Mouse (Mus musculus): ENCODE measurements around the gene Frmd4a. TPM values are rescaled to one million over a fixed set of nuclear protein-coding genes. Genes with fewer than 3 reads are reported as not detected.

The Frmd4a gene
- polyA plus RNA-seq, 1 experiment, result 46.5 TPM

GRCm38 (mm10) chr2:4561196-4561595, 543.7 kb downstream of the Frmd4a start:
- H3K4me1 ChIP-seq (ENCODE audit: control insufficient read depth, insufficient read depth, low read length), result peaks cover 26% of the 10 kb centered on the region
- peak overlapping the region; percentile 66 for H3K4me3 ChIP-seq (replicated peaks; ENCODE audit: extremely low read depth, low read depth, low read length)
- DNase-seq, result no peak
- TF ChIP-seq POLR2A (IDR thresholded peaks at IDR 0.05; ENCODE audit: borderline replicate concordance, extremely low read depth, low read depth, low read length) (no peak), CTCF (IDR thresholded peaks at IDR 0.05; ENCODE audit: insufficient read depth, low read length) (no peak)
- WGBS, result 15% methylated on average over 5 of the region's 5 CpGs

GRCm38 (mm10) chr2:4562373-4562772, 544.9 kb downstream of the Frmd4a start:
- 48% methylated on average over 3 of the region's 3 CpGs for WGBS
- TF ChIP-seq POLR2A (IDR thresholded peaks at IDR 0.05; ENCODE audit: borderline replicate concordance, extremely low read depth, low read depth, low read length) (no peak), CTCF (IDR thresholded peaks at IDR 0.05; ENCODE audit: insufficient read depth, low read length) (no peak)
- H3K4me1 ChIP-seq (ENCODE audit: control insufficient read depth, insufficient read depth, low read length), result peaks cover 19% of the 10 kb centered on the region

GRCm38 (mm10) chr2:4562826-4563225, 545.3 kb downstream of the Frmd4a start:
- Histone ChIP-seq H3K4me1 (ENCODE audit: control insufficient read depth, insufficient read depth, low read length) (peaks cover 14% of the 10 kb centered on the region), H3K4me3 (replicated peaks; ENCODE audit: extremely low read depth, low read depth, low read length) (peak overlapping the region; percentile 61)
- WGBS, result 28% methylated on average over 5 of the region's 5 CpGs

More at GRCm38 (mm10) chr2:4562373-4562772, 544.9 kb downstream of the Frmd4a start:
- peak overlapping the region; percentile 61 for H3K4me3 ChIP-seq (replicated peaks; ENCODE audit: extremely low read depth, low read depth, low read length)
- no peak for DNase-seq

GRCm38 (mm10) chr2:4563322-4563721, 545.8 kb downstream of the Frmd4a start:
- peaks cover 12% of the 10 kb centered on the region for H3K4me1 ChIP-seq (ENCODE audit: control insufficient read depth, insufficient read depth, low read length)
- no peak for DNase-seq
- TF ChIP-seq CTCF (IDR thresholded peaks at IDR 0.05; ENCODE audit: insufficient read depth, low read length) (no peak), POLR2A (IDR thresholded peaks at IDR 0.05; ENCODE audit: borderline replicate concordance, extremely low read depth, low read depth, low read length) (no peak)
- peak overlapping the region; percentile 61 for H3K4me3 ChIP-seq (replicated peaks; ENCODE audit: extremely low read depth, low read depth, low read length)
- WGBS, result 27% methylated on average over 1 of the region's 1 CpGs

More at GRCm38 (mm10) chr2:4562826-4563225, 545.3 kb downstream of the Frmd4a start:
- no peak for DNase-seq
- TF ChIP-seq POLR2A (IDR thresholded peaks at IDR 0.05; ENCODE audit: borderline replicate concordance, extremely low read depth, low read depth, low read length), result no peak
- no peak for TF ChIP-seq CTCF (IDR thresholded peaks at IDR 0.05; ENCODE audit: insufficient read depth, low read length)

- DNase-seq, result no peak
- Histone ChIP-seq H3K4me1 (ENCODE audit: control insufficient read depth, insufficient read depth, low read length) (peaks cover 22% of the 10 kb centered on the region), H3K4me3 (replicated peaks; ENCODE audit: extremely low read depth, low read depth, low read length) (no peak overlapping the region)
- TF ChIP-seq POLR2A (IDR thresholded peaks at IDR 0.05; ENCODE audit: borderline replicate concordance, extremely low read depth, low read depth, low read length) (no peak), CTCF (IDR thresholded peaks at IDR 0.05; ENCODE audit: insufficient read depth, low read length) (no peak)
- 65% methylated on average over 4 of the region's 4 CpGs for WGBS
Observed at GRCm38 (mm10) chr2:4566260-4566955, 548.9 kb downstream of the Frmd4a start.

GRCm38 (mm10) chr2:4566956-4567680, 549.6 kb downstream of the Frmd4a start:
- WGBS, result 75% methylated on average over 9 of the region's 9 CpGs
- no peak for DNase-seq
- TF ChIP-seq POLR2A (IDR thresholded peaks at IDR 0.05; ENCODE audit: borderline replicate concordance, extremely low read depth, low read depth, low read length) (no peak), CTCF (IDR thresholded peaks at IDR 0.05; ENCODE audit: insufficient read depth, low read length) (no peak)
- H3K4me3 ChIP-seq (replicated peaks; ENCODE audit: extremely low read depth, low read depth, low read length), result no peak overlapping the region
- H3K4me1 ChIP-seq (ENCODE audit: control insufficient read depth, insufficient read depth, low read length), result peaks cover 22% of the 10 kb centered on the region

GRCm38 (mm10) chr2:4568967-4569366, 551.5 kb downstream of the Frmd4a start:
- TF ChIP-seq CTCF (IDR thresholded peaks at IDR 0.05; ENCODE audit: insufficient read depth, low read length) (no peak), POLR2A (IDR thresholded peaks at IDR 0.05; ENCODE audit: borderline replicate concordance, extremely low read depth, low read depth, low read length) (no peak)
- H3K4me3 ChIP-seq (replicated peaks; ENCODE audit: extremely low read depth, low read depth, low read length), result no peak overlapping the region
- peaks cover 24% of the 10 kb centered on the region for H3K4me1 ChIP-seq (ENCODE audit: control insufficient read depth, insufficient read depth, low read length)
- no peak for DNase-seq
- WGBS, result 37% methylated on average over 5 of the region's 5 CpGs

GRCm38 (mm10) chr2:4570186-4570861, 552.8 kb downstream of the Frmd4a start:
- no peak for DNase-seq
- H3K4me1 ChIP-seq (ENCODE audit: control insufficient read depth, insufficient read depth, low read length), result peaks cover 28% of the 10 kb centered on the region
- TF ChIP-seq POLR2A (IDR thresholded peaks at IDR 0.05; ENCODE audit: borderline replicate concordance, extremely low read depth, low read depth, low read length) (no peak), CTCF (IDR thresholded peaks at IDR 0.05; ENCODE audit: insufficient read depth, low read length) (no peak)
- WGBS, result 30% methylated on average over 10 of the region's 10 CpGs
- H3K4me3 ChIP-seq (replicated peaks; ENCODE audit: extremely low read depth, low read depth, low read length), result peak overlapping the region; percentile 25

GRCm38 (mm10) chr2:4572498-4573263, 555.2 kb downstream of the Frmd4a start:
- 56% methylated on average over 7 of the region's 7 CpGs for WGBS
- TF ChIP-seq POLR2A (IDR thresholded peaks at IDR 0.05; ENCODE audit: borderline replicate concordance, extremely low read depth, low read depth, low read length), result no peak
- no peak for TF ChIP-seq CTCF (IDR thresholded peaks at IDR 0.05; ENCODE audit: insufficient read depth, low read length)
- peaks cover 33% of the 10 kb centered on the region for H3K4me1 ChIP-seq (ENCODE audit: control insufficient read depth, insufficient read depth, low read length)
- DNase-seq, result no peak
- no peak overlapping the region for H3K4me3 ChIP-seq (replicated peaks; ENCODE audit: extremely low read depth, low read depth, low read length)
